Mouse (Mus musculus) left cerebral cortex, adult 6 months (tissue): ENCODE data around the gene Pou2f3. TPM values are rescaled to one million over a fixed set of nuclear protein-coding genes. Genes with fewer than 3 reads are reported as not detected.

ENCODE experiments used
- long read RNA-seq, 2 experiments: library from polyadenylated mRNA; unstranded; transcript quantifications; one replicate each; pipeline ENCODE4 v2.0.0; 2019 to 2020
- polyA plus RNA-seq: library from polyadenylated mRNA; unstranded; fragments of <200 nt; fragmentation: Nextera tagmentation; gene quantifications from 2 replicates; pipeline ENCODE4 v1.2.3, GENCODE M21; 2021

Gene Pou2f3
- 0.27 and 0.34 TPM in 2 replicates for polyA plus RNA-seq
- long read RNA-seq, experiment 1 = 0 reads
- long read RNA-seq, experiment 2 = 0 reads

GRCm38 (mm10) chr9:43210190-43210682, at the start of gene Pou2f3:
TSS of gene Pou2f3 (minus strand) at chr9:43210369.

GRCm38 (mm10) chr9:43239712-43240593, 29.8 kb upstream of the Pou2f3 start, which contains the start of gene Oaf:
TSS of gene Oaf (minus strand) at chr9:43239911.

DNA sequence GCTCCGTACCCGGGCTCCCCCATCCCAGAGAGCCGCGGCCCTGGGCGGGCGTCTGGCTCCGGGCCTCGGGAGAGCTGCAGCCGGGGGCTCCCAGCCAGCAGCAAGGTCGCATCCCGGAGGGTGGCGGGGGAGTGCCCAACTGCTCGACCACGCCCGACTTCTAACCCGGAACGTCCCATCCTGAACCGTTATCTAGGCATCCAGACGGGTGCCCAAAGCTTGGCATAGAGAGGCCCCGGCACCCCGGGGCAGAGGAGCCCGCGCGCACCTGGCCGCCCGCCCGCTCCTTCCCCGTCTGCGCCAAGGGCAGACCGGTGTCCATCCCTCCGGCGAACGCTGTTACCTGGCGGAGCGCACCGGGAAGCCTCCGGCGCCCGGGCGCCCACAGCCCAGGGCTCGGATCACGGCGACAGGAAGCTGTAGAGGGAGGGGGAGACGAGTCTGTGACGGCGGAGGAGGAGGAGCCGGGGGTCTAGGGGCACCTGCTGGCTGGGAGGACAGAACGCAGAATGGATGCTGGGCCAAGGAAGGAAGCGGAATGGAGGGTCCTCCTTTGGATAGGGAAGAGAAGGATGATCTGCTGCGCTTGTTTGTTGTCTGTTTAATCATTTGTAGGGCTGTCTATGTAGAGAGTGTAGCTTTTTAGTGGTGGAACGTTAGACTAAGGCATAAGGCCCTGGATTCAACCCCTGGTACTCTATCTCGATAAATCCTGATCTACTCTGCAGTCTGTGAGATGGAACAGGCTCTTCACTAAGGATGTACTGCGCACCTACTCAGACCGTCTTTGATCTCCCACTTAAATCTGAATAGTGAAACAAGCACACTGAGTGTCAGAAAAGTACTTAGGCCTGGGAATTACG, 93.8 kb downstream of the Pou2f3 start, which contains the start of gene Tmem136:
TSS of gene Tmem136 (minus strand) at position 437 of the 863 bp plus-strand sequence.

DNA sequence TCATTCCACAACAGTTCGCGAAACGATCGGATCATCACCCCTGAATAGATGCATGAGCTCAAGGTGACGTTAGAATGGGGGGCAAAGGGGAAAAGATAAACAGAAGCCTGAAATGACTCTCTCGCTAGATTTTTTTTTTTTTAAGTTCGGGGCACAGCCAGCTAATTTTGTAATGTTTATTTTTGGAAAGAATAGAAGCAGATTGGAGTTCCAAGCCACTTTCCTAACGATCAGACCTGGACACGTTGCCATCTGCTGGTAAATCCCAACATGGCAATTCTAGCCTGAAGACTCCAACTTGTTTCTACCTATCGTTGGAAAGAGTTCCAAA, 103.0 kb downstream of the Pou2f3 start, which contains the start of gene Arhgef12:
TSS of gene Arhgef12 (minus strand) at position 53 of the 331 bp plus-strand sequence.

Other genes with a start within 250 kb of the Pou2f3 start
- 8.7 and 9.2 TPM in 2 replicates for gene Arhgef12, start 103.1 kb downstream of the Pou2f3 start, polyA plus RNA-seq
- 9.5 and 11.7 TPM in 2 replicates for gene Tmem136, start 93.8 kb downstream of the Pou2f3 start, polyA plus RNA-seq
- gene Oaf, start 29.5 kb upstream of the Pou2f3 start, polyA plus RNA-seq = 3.2 and 14.3 TPM in 2 replicates
- 0.05 and 0.29 TPM in 2 replicates for gene Trim29, start 100.5 kb upstream of the Pou2f3 start, polyA plus RNA-seq